ENCODE assay signal across 8 mouse cellular contexts in the genomic region with DNA sequence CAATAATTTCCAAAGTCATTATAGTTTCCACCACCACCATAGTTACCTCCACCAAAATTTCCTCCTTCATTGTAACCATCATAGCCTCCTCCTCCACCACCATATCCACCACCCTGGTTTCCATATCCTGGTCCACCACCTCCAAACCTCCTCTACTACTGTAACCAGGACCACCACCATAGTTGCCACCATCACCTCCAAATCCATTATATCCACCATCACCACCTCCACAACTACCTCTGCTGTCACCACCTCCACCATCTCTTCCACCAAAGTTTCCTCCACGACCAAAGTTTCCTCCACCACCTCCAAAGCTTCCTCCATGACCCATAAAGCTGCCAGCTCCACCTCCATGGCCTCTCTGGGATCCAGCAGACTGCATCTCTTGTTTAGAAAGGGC. TPM values are rescaled to one million over a fixed set of nuclear protein-coding genes. Genes with fewer than 3 reads are reported as not detected.
DNase-seq lines count a peak whose midpoint lies in the region; ATAC-seq and TF ChIP-seq lines count a peak whose summit lies in the region.
"Not testable (repeated sequence)": the region's sequence is repeated elsewhere in the genome, so short reads cannot be mapped to it uniquely, and the experiment has no call there.

TSS of gene Mecp2 (minus strand) at position 101 of the 400 bp plus-strand sequence.

- TF ChIP-seq CTCF in G1E (IDR thresholded peaks at IDR 0.05; ENCODE audit: low read depth, low read length); forebrain, postnatal 0 days (IDR thresholded peaks at IDR 0.05; ENCODE audit: low read depth); hindbrain, postnatal 0 days (IDR thresholded peaks at IDR 0.05; ENCODE audit: low read depth): not testable (repeated sequence)

- H3K27me3 ChIP-seq in G1E (ENCODE audit: insufficient read depth, low read length) = peaks cover 18% of the 10 kb centered on the region; the same call in 1 of the 2 replicates
- not testable (repeated sequence) for H3K27me3 ChIP-seq in forebrain, postnatal 0 days (ENCODE audit: insufficient read depth, low read length); heart, embryonic 14.5 days (ENCODE audit: control insufficient read depth, insufficient read depth, low read length); hindbrain, postnatal 0 days (ENCODE audit: insufficient read depth, low read length)
- peaks cover 40% of the 10 kb centered on the region for H3K27me3 ChIP-seq in megakaryocyte, embryonic 14.5 days (replicated peaks)

- H3K27ac ChIP-seq in forebrain, postnatal 0 days (ENCODE audit: low read depth, low read length); heart, embryonic 14.5 days (replicated peaks in 1 of 2; ENCODE audit: control insufficient read depth in 1 of 2, insufficient read depth in 1 of 2, low read depth in 2 of 2, low read length in 2 of 2); hindbrain, postnatal 0 days: not testable (repeated sequence)

- not testable (repeated sequence) for H3K36me3 ChIP-seq in G1E (replicated peaks); forebrain, postnatal 0 days (ENCODE audit: insufficient read depth); heart, embryonic 14.5 days (ENCODE audit: control insufficient read depth, insufficient read depth, low read length); hindbrain, postnatal 0 days (ENCODE audit: insufficient read depth, low read length); megakaryocyte, embryonic 14.5 days (replicated peaks; ENCODE audit: low read length)

- intact Hi-C loops in left cerebral cortex, postnatal 10 days (cut with DNase I) = not testable (repeated sequence)

- not testable (repeated sequence) for DNase-seq in G1E (ENCODE audit: low spot score); forebrain, postnatal 0 days; hindbrain, postnatal 0 days (ENCODE audit: low spot score); left cerebral cortex, postnatal 10 days (ENCODE audit: extremely low spot score in 1 of 2, low spot score in 2 of 2)

- WGBS in forebrain, postnatal 0 days = 21% methylated on average over 1 of the region's 1 CpGs
- WGBS in heart, embryonic 14.5 days = 18% methylated on average over 1 of the region's 1 CpGs
- 19% methylated on average over 1 of the region's 1 CpGs for WGBS in hindbrain, postnatal 0 days

- H3K4me2 ChIP-seq in forebrain, postnatal 0 days (ENCODE audit: low read depth); heart, embryonic 14.5 days (ENCODE audit: low read length); hindbrain, postnatal 0 days (ENCODE audit: low read depth, low read length): not testable (repeated sequence)

- not testable (repeated sequence) for H3K9me3 ChIP-seq in G1E (replicated peaks); forebrain, postnatal 0 days (ENCODE audit: low read length); heart, embryonic 14.5 days (ENCODE audit: control insufficient read depth, low read length); hindbrain, postnatal 0 days (ENCODE audit: low read length); megakaryocyte, embryonic 14.5 days

- H3K4me3 ChIP-seq in G1E (ENCODE audit: low read depth, low read length); forebrain, postnatal 0 days (ENCODE audit: low read depth, low read length); heart, embryonic 14.5 days (ENCODE audit: control insufficient read depth in 1 of 2, insufficient read depth in 1 of 2, low read depth in 1 of 2, low read length in 2 of 2); hindbrain, postnatal 0 days (ENCODE audit: low read length); megakaryocyte, embryonic 14.5 days (replicated peaks): not testable (repeated sequence)

- not testable (repeated sequence) for H3K4me1 ChIP-seq in G1E (ENCODE audit: insufficient read depth, low read depth, low read length); forebrain, postnatal 0 days (ENCODE audit: insufficient read depth); heart, embryonic 14.5 days (ENCODE audit: control insufficient read depth in 2 of 2, insufficient read depth in 2 of 2, low read length in 2 of 2); hindbrain, postnatal 0 days (ENCODE audit: insufficient read depth, low read length); megakaryocyte, embryonic 14.5 days

- H3K9ac ChIP-seq in forebrain, postnatal 0 days; heart, embryonic 14.5 days (ENCODE audit: low read length); hindbrain, postnatal 0 days (replicated peaks; ENCODE audit: low read length): not testable (repeated sequence)

- not testable (repeated sequence) for ATAC-seq in G1E (ENCODE audit: extremely low read depth, insufficient number of reproducible peaks, low FRiP score, poor library complexity, severe bottlenecking); common myeloid progenitor, adult 5-6 weeks (replicated peaks; ENCODE audit: low read depth, poor library complexity, severe bottlenecking); forebrain, postnatal 0 days; heart, embryonic 14.5 days (ENCODE audit: insufficient number of reproducible peaks, insufficient read depth, low FRiP score, low read depth); hindbrain, postnatal 0 days; neutrophil, adult 5-6 weeks (ENCODE audit: extremely low read depth, insufficient number of reproducible peaks, low FRiP score, poor library complexity, severe bottlenecking)

RNA-seq across cellular contexts. Expression of gene Mecp2, which starts in this region (rescaled TPM):
- total RNA-seq in G1E (2014; fragmentation: Nextera tagmentation) (40.1 and 44.3 TPM in 2 replicates), G1E (2017) (18.1 and 21.2 TPM in 2 replicates)
- 47.7 and 50.3 TPM in 2 replicates for polyA plus RNA-seq in G1E (2012)
- 16.9 and 26.2 TPM in 2 replicates for total RNA-seq in common myeloid progenitor, adult 5-6 weeks (2017)
- total RNA-seq in forebrain, postnatal 0 days (2014; rRNA removed) = 56.7 and 80.9 TPM in 2 replicates
- polyA plus RNA-seq in forebrain, postnatal 0 days (2015; fragmentation: Nextera tagmentation; extraction: Ambion mirVana) = 11.4 and 12.4 TPM in 2 replicates
- polyA plus RNA-seq in heart, embryonic 14.5 days (2014; fragmentation: Nextera tagmentation; extraction: Ambion mirVana) = 10.9 and 11.7 TPM in 2 replicates
- total RNA-seq in hindbrain, postnatal 0 days (2014; rRNA removed) = 48.9 and 62.0 TPM in 2 replicates
- 12.2 and 12.5 TPM in 2 replicates for polyA plus RNA-seq in hindbrain, postnatal 0 days (2015; fragmentation: Nextera tagmentation; extraction: Ambion mirVana)
- 10 to 100 TPM; 77.1 to 78.0 TPM for total RNA-seq in left cerebral cortex, postnatal 10 days (2021)
- 13.7 and 25.1 TPM in 2 replicates for polyA plus RNA-seq in megakaryocyte, embryonic 14.5 days (2012; ENCODE audit: insufficient read depth, low replicate concordance)
- total RNA-seq in neutrophil, adult 5-6 weeks (2017) = 27.6 and 28.6 TPM in 2 replicates
